Mouse (Mus musculus): Measurements from ENCODE around the gene Snx11. TPM values are rescaled to one million over a fixed set of nuclear protein-coding genes. Genes with fewer than 3 reads are reported as not detected.
"Not testable (repeated sequence)": the region's sequence is repeated elsewhere in the genome, so short reads cannot be mapped to it uniquely, and the experiment has no call there.

Snx11 gene
- polyA plus RNA-seq, 1 experiment from 2014 or later = 20.1 TPM

DNA sequence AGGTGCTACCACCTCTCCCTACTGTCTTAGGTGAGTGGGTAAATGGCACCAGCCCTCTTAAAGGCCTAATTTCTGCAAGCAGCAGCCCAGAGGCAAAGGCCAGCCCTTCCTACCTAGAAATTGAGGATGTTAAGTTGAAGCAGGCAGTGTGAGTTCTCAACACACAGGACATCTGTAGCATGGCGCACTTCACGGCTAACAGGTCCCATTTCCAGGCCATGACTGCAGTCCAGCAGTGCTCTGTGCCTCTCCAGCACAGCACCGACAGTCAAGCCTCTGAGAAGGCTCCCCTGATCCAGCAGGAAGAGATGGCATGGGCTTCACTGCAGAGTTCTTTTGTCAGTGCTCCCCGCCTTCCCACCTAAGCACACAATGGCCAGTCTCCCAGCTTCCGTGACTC is 39.6 kb upstream of the Snx11 start:
- Histone ChIP-seq H3K4me2 (replicated peaks; ENCODE audit: low read depth, low read length) (no peak overlapping the region), H3K27ac (ENCODE audit: low read length) (no peak overlapping the region), H3K36me3 (ENCODE audit: insufficient read depth, low read length) (peaks cover 86% of the 10 kb centered on the region), H3K4me1 (ENCODE audit: insufficient read depth, low read length) (no peaks in the 10 kb centered on the region), H3K27me3 (ENCODE audit: insufficient read depth, low read length) (no peaks in the 10 kb centered on the region), H3K9ac (replicated peaks; ENCODE audit: low read length) (no peak overlapping the region), H3K9me3 (ENCODE audit: low read length) (no peaks in the 10 kb centered on the region), H3K4me3 (ENCODE audit: low read length) (no peak overlapping the region)
- ATAC-seq (ENCODE audit: low FRiP score, low TSS enrichment) = no peak
- WGBS = 87% methylated on average over 5 of the region's 5 CpGs

DNA sequence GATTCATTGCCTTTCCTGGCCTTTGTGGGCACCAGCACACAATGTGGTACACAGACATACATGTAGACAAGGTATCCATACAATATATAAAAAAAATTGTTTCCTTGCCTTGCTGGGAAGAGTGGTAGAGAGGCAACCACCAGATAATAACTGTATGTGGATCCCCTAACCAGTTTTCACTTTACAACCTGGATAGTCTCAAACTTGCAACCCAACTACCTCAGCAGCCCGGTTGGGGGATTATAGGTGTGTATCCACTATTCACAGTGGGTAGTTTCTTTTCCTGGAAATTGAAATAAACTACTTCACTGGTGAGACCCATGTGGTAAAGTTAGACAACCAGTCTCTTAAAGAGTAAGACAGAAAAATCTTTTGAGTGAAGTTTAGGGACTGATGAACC is 39.1 kb upstream of the Snx11 start:
- no peak for ATAC-seq (ENCODE audit: low FRiP score, low TSS enrichment)
- 90% methylated on average over 1 of the region's 1 CpGs for WGBS
- Histone ChIP-seq H3K36me3 (ENCODE audit: insufficient read depth, low read length) (peaks cover 86% of the 10 kb centered on the region), H3K27me3 (ENCODE audit: insufficient read depth, low read length) (no peaks in the 10 kb centered on the region), H3K27ac (ENCODE audit: low read length) (no peak overlapping the region), H3K4me2 (replicated peaks; ENCODE audit: low read depth, low read length) (no peak overlapping the region), H3K9ac (replicated peaks; ENCODE audit: low read length) (no peak overlapping the region), H3K4me3 (ENCODE audit: low read length) (no peak overlapping the region), H3K9me3 (ENCODE audit: low read length) (no peaks in the 10 kb centered on the region), H3K4me1 (ENCODE audit: insufficient read depth, low read length) (no peaks in the 10 kb centered on the region)

DNA sequence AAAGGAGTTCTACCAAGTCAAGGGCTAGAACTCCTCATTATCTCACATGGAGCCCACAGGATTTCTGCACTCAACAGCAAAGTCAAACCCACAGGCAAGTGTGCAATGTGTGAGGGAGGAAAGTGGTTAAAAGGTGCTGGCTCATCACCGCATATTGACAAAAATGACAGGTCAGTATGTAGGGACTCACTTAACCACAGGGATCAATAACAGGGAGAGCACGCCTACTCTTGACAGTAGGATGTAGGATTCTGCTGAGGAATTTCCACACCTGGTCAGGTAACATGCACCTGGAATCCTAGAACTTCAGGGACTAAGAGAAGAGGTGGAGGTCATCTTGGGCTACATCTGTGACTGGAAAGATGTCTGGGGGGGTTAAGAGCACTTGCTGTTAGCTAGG is 38.5 kb upstream of the Snx11 start:
- no peaks in the 10 kb centered on the region for H3K27me3 ChIP-seq (ENCODE audit: insufficient read depth, low read length)
- H3K4me3 ChIP-seq (ENCODE audit: low read length) = no peak overlapping the region
- no peaks in the 10 kb centered on the region for H3K4me1 ChIP-seq (ENCODE audit: insufficient read depth, low read length)
- no peak overlapping the region for H3K4me2 ChIP-seq (replicated peaks; ENCODE audit: low read depth, low read length)
- H3K36me3 ChIP-seq (ENCODE audit: insufficient read depth, low read length) = peaks cover 86% of the 10 kb centered on the region
- ATAC-seq (ENCODE audit: low FRiP score, low TSS enrichment) = no peak
- no peaks in the 10 kb centered on the region for H3K9me3 ChIP-seq (ENCODE audit: low read length)
- H3K27ac ChIP-seq (ENCODE audit: low read length) = no peak overlapping the region
- H3K9ac ChIP-seq (replicated peaks; ENCODE audit: low read length) = no peak overlapping the region
- 96% methylated on average over 2 of the region's 2 CpGs for WGBS

GRCm38 (mm10) chr11:96814443-96814842 is 37.1 kb upstream of the Snx11 start:
- WGBS = 82% methylated on average over 2 of the region's 2 CpGs
- Histone ChIP-seq H3K27ac (ENCODE audit: low read length) (no peak overlapping the region), H3K27me3 (ENCODE audit: insufficient read depth, low read length) (no peaks in the 10 kb centered on the region), H3K9me3 (ENCODE audit: low read length) (no peaks in the 10 kb centered on the region), H3K4me3 (ENCODE audit: low read length) (no peak overlapping the region), H3K4me1 (ENCODE audit: insufficient read depth, low read length) (no peaks in the 10 kb centered on the region), H3K4me2 (replicated peaks; ENCODE audit: low read depth, low read length) (no peak overlapping the region), H3K9ac (replicated peaks; ENCODE audit: low read length) (no peak overlapping the region), H3K36me3 (ENCODE audit: insufficient read depth, low read length) (peaks cover 85% of the 10 kb centered on the region)
- no peak for ATAC-seq (ENCODE audit: low FRiP score, low TSS enrichment)

- Histone ChIP-seq H3K9ac (replicated peaks; ENCODE audit: low read length) (no peak overlapping the region), H3K4me1 (ENCODE audit: insufficient read depth, low read length) (no peaks in the 10 kb centered on the region), H3K27me3 (ENCODE audit: insufficient read depth, low read length) (no peaks in the 10 kb centered on the region), H3K4me3 (ENCODE audit: low read length) (no peak overlapping the region), H3K36me3 (ENCODE audit: insufficient read depth, low read length) (peaks cover 86% of the 10 kb centered on the region), H3K27ac (ENCODE audit: low read length) (no peak overlapping the region), H3K4me2 (replicated peaks; ENCODE audit: low read depth, low read length) (no peak overlapping the region), H3K9me3 (ENCODE audit: low read length) (no peaks in the 10 kb centered on the region)
- no peak for ATAC-seq (ENCODE audit: low FRiP score, low TSS enrichment)
- 86% methylated on average over 5 of the region's 5 CpGs for WGBS
Measured at GRCm38 (mm10) chr11:96813920-96814319, 36.6 kb upstream of the Snx11 start.

GRCm38 (mm10) chr11:96813455-96813854 is 36.1 kb upstream of the Snx11 start:
- no peak overlapping the region for H3K27ac ChIP-seq (ENCODE audit: low read length)
- no peaks in the 10 kb centered on the region for H3K9me3 ChIP-seq (ENCODE audit: low read length)
- H3K4me3 ChIP-seq (ENCODE audit: low read length) = no peak overlapping the region
- H3K36me3 ChIP-seq (ENCODE audit: insufficient read depth, low read length) = peaks cover 86% of the 10 kb centered on the region
- 67% methylated on average over 4 of the region's 4 CpGs for WGBS
- no peak overlapping the region for H3K9ac ChIP-seq (replicated peaks; ENCODE audit: low read length)
- no peaks in the 10 kb centered on the region for H3K27me3 ChIP-seq (ENCODE audit: insufficient read depth, low read length)
- H3K4me2 ChIP-seq (replicated peaks; ENCODE audit: low read depth, low read length) = no peak overlapping the region
- no peak for ATAC-seq (ENCODE audit: low FRiP score, low TSS enrichment)
- no peaks in the 10 kb centered on the region for H3K4me1 ChIP-seq (ENCODE audit: insufficient read depth, low read length)

DNA sequence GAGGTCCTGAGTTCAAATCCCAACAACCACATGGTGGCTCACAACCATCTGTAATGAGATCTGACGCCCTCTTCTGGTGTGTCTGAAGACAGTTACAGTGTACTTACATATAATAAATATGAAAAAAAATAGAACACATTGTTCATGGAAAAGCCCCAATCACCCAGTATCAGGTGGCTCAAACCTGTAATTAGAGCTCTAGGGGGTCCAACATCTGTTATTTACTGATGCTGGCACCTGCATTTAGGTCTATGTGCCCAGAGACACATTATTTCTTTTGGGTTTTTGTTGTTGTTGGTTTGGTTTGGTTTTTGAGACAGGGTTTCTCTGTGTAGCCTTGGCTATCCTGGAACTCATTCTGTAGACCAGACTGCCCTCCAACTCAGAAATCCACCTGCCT is 33.8 kb upstream of the Snx11 start:
- H3K9ac ChIP-seq (replicated peaks; ENCODE audit: low read length); H3K9me3 ChIP-seq (ENCODE audit: low read length); H3K27ac ChIP-seq (ENCODE audit: low read length); H3K27me3 ChIP-seq (ENCODE audit: insufficient read depth, low read length); H3K4me3 ChIP-seq (ENCODE audit: low read length); ATAC-seq (ENCODE audit: low FRiP score, low TSS enrichment); H3K4me1 ChIP-seq (ENCODE audit: insufficient read depth, low read length); H3K4me2 ChIP-seq (replicated peaks; ENCODE audit: low read depth, low read length): not testable (repeated sequence)
- peaks cover 76% of the 10 kb centered on the region for H3K36me3 ChIP-seq (ENCODE audit: insufficient read depth, low read length)
- 88% methylated on average over 1 of the region's 1 CpGs for WGBS

- H3K27me3 ChIP-seq (ENCODE audit: insufficient read depth, low read length) = no peaks in the 10 kb centered on the region
- H3K4me3 ChIP-seq (ENCODE audit: low read length) = no peak overlapping the region
- no peak for ATAC-seq (ENCODE audit: low FRiP score, low TSS enrichment)
- H3K4me1 ChIP-seq (ENCODE audit: insufficient read depth, low read length) = no peaks in the 10 kb centered on the region
- H3K27ac ChIP-seq (ENCODE audit: low read length) = no peak overlapping the region
- H3K36me3 ChIP-seq (ENCODE audit: insufficient read depth, low read length) = peaks cover 78% of the 10 kb centered on the region
- no peaks in the 10 kb centered on the region for H3K9me3 ChIP-seq (ENCODE audit: low read length)
- 87% methylated on average over 6 of the region's 6 CpGs for WGBS
- H3K4me2 ChIP-seq (replicated peaks; ENCODE audit: low read depth, low read length) = no peak overlapping the region
- no peak overlapping the region for H3K9ac ChIP-seq (replicated peaks; ENCODE audit: low read length)
Measured at GRCm38 (mm10) chr11:96809562-96810235, 32.3 kb upstream of the Snx11 start.

GRCm38 (mm10) chr11:96808066-96808465 is 30.7 kb upstream of the Snx11 start:
- no peak for ATAC-seq (ENCODE audit: low FRiP score, low TSS enrichment)
- H3K4me1 ChIP-seq (ENCODE audit: insufficient read depth, low read length) = no peaks in the 10 kb centered on the region
- 68% methylated on average over 1 of the region's 1 CpGs for WGBS
- H3K4me2 ChIP-seq (replicated peaks; ENCODE audit: low read depth, low read length) = no peak overlapping the region
- H3K27ac ChIP-seq (ENCODE audit: low read length) = no peak overlapping the region
- H3K4me3 ChIP-seq (ENCODE audit: low read length) = no peak overlapping the region
- H3K27me3 ChIP-seq (ENCODE audit: insufficient read depth, low read length) = no peaks in the 10 kb centered on the region
- H3K36me3 ChIP-seq (ENCODE audit: insufficient read depth, low read length) = peaks cover 83% of the 10 kb centered on the region
- no peak overlapping the region for H3K9ac ChIP-seq (replicated peaks; ENCODE audit: low read length)
- H3K9me3 ChIP-seq (ENCODE audit: low read length) = no peaks in the 10 kb centered on the region

DNA sequence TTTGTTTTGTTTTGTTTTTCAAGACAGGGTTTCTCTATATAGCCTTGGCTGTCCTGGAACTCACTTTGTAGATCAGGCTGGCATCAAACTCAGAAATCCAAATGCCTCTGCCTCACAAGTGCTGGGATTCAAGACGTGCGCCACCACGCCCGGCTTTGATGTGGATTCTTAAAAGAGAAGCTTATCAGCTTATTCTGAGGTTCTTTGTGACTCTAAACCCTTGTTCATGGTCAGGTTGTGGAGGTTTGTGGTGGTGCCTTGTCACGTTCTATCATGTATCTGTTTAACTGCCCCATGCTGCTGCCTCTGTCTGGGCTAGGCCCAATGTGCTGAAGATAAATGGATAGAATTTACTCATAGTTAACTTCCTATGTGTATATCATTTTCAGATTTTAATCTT is 28.2 kb upstream of the Snx11 start:
- H3K4me3 ChIP-seq (ENCODE audit: low read length) = no peak overlapping the region
- no peak for ATAC-seq (ENCODE audit: low FRiP score, low TSS enrichment)
- WGBS = 95% methylated on average over 5 of the region's 5 CpGs
- no peak overlapping the region for H3K9ac ChIP-seq (replicated peaks; ENCODE audit: low read length)
- no peaks in the 10 kb centered on the region for H3K9me3 ChIP-seq (ENCODE audit: low read length)
- no peaks in the 10 kb centered on the region for H3K4me1 ChIP-seq (ENCODE audit: insufficient read depth, low read length)
- no peak overlapping the region for H3K27ac ChIP-seq (ENCODE audit: low read length)
- H3K27me3 ChIP-seq (ENCODE audit: insufficient read depth, low read length) = no peaks in the 10 kb centered on the region
- H3K36me3 ChIP-seq (ENCODE audit: insufficient read depth, low read length) = peaks cover 80% of the 10 kb centered on the region
- no peak overlapping the region for H3K4me2 ChIP-seq (replicated peaks; ENCODE audit: low read depth, low read length)
